Mouse (Mus musculus): ENCODE data around the gene Taco1. TPM values are rescaled to one million over a fixed set of nuclear protein-coding genes. Genes with fewer than 3 reads are reported as not detected.
"Not testable (repeated sequence)": the region's sequence is repeated elsewhere in the genome, so short reads cannot be mapped to it uniquely, and the experiment has no call there.

Gene Taco1
- polyA plus RNA-seq, 1 experiment from 2014 or later: 12.7 TPM

DNA sequence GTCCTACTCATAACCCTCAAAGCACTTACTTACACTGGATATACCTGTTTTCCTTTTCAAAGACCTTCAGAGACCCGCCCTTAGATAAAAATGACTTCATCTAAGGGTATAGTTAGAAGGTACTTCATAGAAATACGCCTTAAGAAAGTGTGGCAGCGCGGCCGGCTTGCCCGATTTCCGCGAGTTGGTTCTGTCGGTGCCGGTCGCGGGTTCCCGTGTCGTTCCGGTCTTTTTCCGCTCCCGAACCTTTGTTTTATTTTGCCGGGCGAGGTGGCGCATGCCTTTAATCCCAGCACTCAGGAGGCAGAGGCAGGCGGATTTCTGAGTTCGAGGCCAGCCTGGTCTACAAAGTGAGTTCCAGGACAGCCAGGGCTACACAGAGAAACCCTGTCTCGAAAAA lies 755 bp downstream of the Taco1 start:
- DNase-seq (ENCODE audit: low spot score): peak; percentile 85
- peaks cover 11% of the 10 kb centered on the region; the same call in 1 of the 2 replicates for H3K4me1 ChIP-seq
- not testable (repeated sequence) for H3K27me3 ChIP-seq (replicated peaks; ENCODE audit: low read depth, poor library complexity, severe bottlenecking); H3K9me3 ChIP-seq
- H3K27ac ChIP-seq (replicated peaks): peak overlapping the region; percentile 85
- WGBS: 16% methylated on average over 23 of the region's 23 CpGs
- H3K4me3 ChIP-seq: peak overlapping the region; percentile 94
- H3K36me3 ChIP-seq (replicated peaks): peaks cover 22% of the 10 kb centered on the region

DNA sequence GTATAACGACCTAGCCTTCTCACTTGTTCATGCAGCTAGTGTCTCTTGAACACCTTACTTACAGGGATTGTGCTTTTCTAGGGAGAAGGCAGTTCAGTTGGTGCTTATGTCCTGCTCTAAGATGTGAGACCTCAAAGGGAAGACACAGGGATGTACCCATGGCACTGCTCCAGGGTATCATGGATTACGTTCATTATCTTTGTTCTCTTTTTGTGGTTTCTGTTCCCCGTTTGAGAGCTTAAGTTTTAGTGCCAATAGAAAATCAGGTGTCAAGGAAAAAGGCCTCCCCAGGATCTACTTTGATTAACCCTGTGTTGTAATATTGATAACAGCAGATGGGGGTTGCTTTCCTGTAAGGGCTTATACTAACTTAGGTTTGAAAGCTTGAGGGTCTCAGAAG lies 7.9 kb downstream of the Taco1 start:
- Histone ChIP-seq H3K4me3 (no peak overlapping the region), H3K9me3 (no peaks in the 10 kb centered on the region), H3K27me3 (replicated peaks; ENCODE audit: low read depth, poor library complexity, severe bottlenecking) (no peaks in the 10 kb centered on the region), H3K27ac (replicated peaks) (no peak overlapping the region), H3K36me3 (replicated peaks) (peaks cover 52% of the 10 kb centered on the region), H3K4me1 (no peaks in the 10 kb centered on the region)
- no peak for DNase-seq (ENCODE audit: low spot score)
- WGBS: 88% methylated on average over 3 of the region's 3 CpGs

DNA sequence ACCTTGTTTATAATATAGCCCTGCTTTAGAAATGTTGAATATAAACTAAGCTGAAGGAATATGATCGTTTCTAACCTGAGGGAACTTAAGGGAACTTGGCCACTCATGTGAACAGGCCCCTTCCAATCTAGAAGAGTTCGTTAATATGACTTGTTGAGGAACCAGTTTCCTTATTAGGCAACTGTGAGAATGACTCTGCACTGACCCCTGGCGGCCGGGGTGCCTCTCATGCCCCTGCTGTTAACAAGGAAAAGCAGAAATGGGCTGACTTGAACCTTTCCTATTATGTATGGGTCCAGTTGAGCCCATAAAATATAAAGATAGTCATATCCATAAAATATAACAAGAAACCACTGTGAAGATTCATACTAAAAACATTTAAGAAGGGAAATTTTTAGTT lies 10.5 kb downstream of the Taco1 start:
- H3K4me1 ChIP-seq: no peaks in the 10 kb centered on the region
- no peak overlapping the region for H3K4me3 ChIP-seq
- H3K9me3 ChIP-seq: no peaks in the 10 kb centered on the region
- peaks cover 33% of the 10 kb centered on the region for H3K36me3 ChIP-seq (replicated peaks)
- H3K27ac ChIP-seq (replicated peaks): no peak overlapping the region
- peak; percentile 86 for DNase-seq (ENCODE audit: low spot score)
- WGBS: 6% methylated on average over 4 of the region's 4 CpGs
- H3K27me3 ChIP-seq (replicated peaks; ENCODE audit: low read depth, poor library complexity, severe bottlenecking): no peaks in the 10 kb centered on the region

DNA sequence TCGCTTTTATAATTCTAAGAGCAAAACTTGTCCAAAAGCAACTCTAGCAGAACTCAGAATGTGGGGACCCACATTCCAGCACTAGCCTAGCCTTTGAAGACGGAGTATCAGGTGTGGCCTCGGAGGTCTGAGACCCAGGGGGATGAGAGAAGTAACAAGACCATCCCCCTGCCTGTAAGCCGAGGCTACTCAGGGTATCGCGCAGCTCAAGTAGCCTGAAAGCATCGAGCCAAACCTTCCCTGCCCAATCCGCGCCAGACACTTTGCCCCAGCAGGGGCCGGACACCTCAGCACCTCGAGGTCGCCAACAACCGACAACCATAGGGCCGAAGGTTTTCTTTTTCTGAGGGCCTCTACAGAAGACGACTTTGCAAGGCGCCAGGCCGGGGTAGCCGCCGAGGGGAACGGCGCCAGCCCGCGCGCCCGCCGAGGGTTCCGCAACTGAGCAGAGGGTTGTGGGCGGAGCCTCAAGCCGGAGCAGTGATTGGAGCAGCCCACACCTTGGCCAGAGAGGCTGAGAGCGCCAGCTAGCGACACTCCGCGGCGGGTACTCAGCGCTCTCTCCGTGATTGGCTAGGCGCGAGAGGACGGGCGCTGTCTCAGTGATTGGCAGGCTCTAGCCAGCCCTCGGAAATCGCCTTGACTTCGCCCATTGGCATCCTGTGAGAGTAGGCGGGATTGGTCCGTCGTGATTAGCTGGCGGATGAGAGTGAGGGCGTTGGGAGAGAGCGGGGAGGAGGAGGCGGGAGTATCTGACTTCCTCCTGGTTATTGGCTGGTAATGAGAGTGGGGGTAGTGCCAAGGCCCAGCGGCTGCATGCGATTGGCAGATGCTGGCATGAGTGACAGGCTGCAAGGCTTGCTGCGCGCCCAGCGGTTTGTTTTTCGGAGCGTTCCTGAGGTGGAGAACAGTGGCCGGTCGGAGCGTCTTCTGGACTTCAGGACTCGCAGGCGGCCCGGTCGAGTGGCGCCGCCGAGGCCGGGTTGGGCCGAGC lies 18.1 kb downstream of the Taco1 start, which contains the start of gene Map3k3:
Gene Map3k3 (plus strand): TSS at position 906 of the 994 bp plus-strand sequence.
- H3K9me3 ChIP-seq: no peaks in the 10 kb centered on the region
- H3K36me3 ChIP-seq (replicated peaks): no peaks in the 10 kb centered on the region
- DNase-seq (ENCODE audit: low spot score): peak; percentile 99
- peak within 1 kb of the TSS; percentile 87 for H3K4me3 ChIP-seq
- WGBS: under 1% methylated on average over 69 of the region's 69 CpGs
- H3K4me1 ChIP-seq: peaks cover 26% of the 10 kb centered on the region
- H3K27me3 ChIP-seq (replicated peaks; ENCODE audit: low read depth, poor library complexity, severe bottlenecking): no peaks in the 10 kb centered on the region
- H3K27ac ChIP-seq (replicated peaks): peak within 1 kb of the TSS; percentile 94

DNA sequence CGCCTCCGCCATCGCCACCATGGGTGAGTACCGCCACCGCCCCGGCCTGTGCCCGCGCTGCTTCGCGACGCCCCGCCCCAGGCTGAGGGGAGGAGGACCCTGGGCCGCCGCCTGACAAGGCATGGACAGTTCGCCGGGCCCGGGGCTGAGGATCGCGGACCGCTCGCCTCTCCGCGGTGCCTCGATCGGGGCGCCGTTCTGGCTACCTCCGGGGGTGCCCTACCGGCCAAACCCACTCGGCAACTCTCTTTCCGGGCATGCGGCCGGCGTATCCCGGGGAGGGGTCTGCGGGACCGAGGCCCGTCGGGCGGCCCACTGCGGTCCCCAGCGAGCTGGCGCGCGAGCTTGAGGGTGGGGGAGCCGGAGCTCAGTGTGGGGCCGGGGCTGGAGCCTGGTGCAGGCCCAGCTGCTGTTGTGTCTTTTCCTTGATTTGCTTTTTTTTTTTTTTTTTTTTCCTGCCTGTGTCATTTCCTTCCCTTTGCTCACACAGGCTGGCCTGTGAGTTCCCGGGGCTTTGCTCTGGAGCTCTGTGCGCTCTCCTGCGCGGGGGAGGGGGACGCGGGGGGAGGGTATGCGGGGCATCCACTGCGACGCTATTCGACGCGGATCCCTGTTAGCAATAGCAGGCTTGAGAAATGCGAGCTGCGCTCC lies 19.2 kb downstream of the Taco1 start:
- Histone ChIP-seq H3K36me3 (replicated peaks) (no peaks in the 10 kb centered on the region), H3K27me3 (replicated peaks; ENCODE audit: low read depth, poor library complexity, severe bottlenecking) (no peaks in the 10 kb centered on the region), H3K27ac (replicated peaks) (peak overlapping the region; percentile 94), H3K4me1 (peaks cover 26% of the 10 kb centered on the region), H3K9me3 (no peaks in the 10 kb centered on the region), H3K4me3 (peak overlapping the region; percentile 87)
- peak; percentile 86 for DNase-seq (ENCODE audit: low spot score)
- WGBS: under 1% methylated on average over 61 of the region's 61 CpGs

DNA sequence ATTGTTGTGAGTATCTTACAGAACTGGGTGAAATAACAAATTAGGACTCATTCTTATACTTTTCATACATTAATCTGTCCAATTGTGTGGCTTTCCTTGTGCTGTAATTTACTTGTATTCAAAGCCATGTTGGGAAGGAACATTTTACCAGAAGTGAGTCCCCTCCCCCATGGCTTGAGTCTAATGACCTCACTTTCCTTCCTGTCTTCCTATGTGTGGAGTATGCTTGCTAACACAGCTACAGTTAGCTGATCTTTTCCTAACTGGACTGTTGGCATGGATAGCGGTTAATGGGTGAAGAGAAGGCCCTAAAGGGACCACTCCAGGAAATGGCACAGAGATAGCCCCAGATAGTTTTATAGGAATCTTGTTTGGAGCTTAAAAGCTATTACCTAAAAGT lies 32.4 kb downstream of the Taco1 start:
- WGBS: 92% methylated on average over 1 of the region's 1 CpGs
- H3K27me3 ChIP-seq (replicated peaks; ENCODE audit: low read depth, poor library complexity, severe bottlenecking): no peaks in the 10 kb centered on the region
- H3K9me3 ChIP-seq: no peaks in the 10 kb centered on the region
- DNase-seq (ENCODE audit: low spot score): no peak
- H3K36me3 ChIP-seq (replicated peaks): peaks cover 37% of the 10 kb centered on the region
- H3K27ac ChIP-seq (replicated peaks): no peak overlapping the region; the same call in 1 of the 2 replicates
- no peak overlapping the region for H3K4me3 ChIP-seq
- no peaks in the 10 kb centered on the region for H3K4me1 ChIP-seq

DNA sequence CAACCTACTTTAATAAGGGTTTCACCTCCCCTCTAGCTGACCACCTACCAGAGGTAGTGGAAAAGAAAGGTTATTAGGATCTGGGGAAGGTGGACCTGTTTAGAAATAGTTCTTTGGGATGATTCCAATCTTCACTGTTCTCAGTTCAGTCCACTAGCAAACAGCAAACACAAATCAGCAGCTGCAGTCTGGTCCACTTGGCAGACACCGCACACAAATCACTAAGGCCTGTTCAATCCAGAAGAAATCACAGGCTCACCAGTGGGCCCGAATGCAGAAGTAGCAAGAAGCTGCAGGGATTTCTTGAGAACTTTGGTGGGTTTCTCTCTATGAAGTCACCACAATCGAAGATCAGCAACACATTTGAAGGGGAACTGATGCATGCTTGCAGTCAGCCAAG lies 37.0 kb downstream of the Taco1 start:
- WGBS: 92% methylated on average over 3 of the region's 3 CpGs
- no peaks in the 10 kb centered on the region for H3K27me3 ChIP-seq (replicated peaks; ENCODE audit: low read depth, poor library complexity, severe bottlenecking)
- no peak overlapping the region for H3K4me3 ChIP-seq
- H3K4me1 ChIP-seq: no peaks in the 10 kb centered on the region
- H3K27ac ChIP-seq (replicated peaks): no peak overlapping the region
- peaks cover 31% of the 10 kb centered on the region for H3K36me3 ChIP-seq (replicated peaks)
- H3K9me3 ChIP-seq: no peaks in the 10 kb centered on the region
- no peak for DNase-seq (ENCODE audit: low spot score)

DNA sequence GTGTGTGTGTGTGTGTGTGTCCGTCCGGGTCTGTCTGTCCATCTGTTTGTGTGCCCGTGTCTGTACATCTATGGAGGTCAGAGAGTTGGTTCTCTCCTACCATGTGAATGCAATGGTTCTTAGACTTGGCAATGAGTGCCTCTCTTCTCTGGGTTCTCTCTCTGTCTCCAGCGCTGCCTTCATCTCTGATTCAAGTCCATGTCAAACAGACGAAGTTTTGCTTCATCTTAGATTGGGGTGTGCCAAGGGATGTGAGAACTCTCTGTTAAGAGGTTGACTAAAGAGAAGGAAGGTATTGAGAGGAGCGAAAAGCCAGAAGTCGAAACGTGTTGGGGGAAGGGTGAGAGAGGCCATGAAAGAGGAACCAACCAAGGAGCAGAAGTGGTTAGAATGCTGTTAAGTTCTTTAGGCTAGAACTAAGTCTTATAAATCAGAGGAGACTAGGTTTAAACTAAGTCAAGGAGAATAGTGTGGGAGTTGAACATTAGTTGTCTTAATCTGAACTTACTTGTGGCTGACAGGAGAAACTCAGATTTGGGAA lies 40.3 kb downstream of the Taco1 start:
- Histone ChIP-seq H3K4me3 (no peak overlapping the region), H3K27ac (replicated peaks) (no peak overlapping the region), H3K4me1 (no peaks in the 10 kb centered on the region), H3K27me3 (replicated peaks; ENCODE audit: low read depth, poor library complexity, severe bottlenecking) (no peaks in the 10 kb centered on the region), H3K9me3 (no peaks in the 10 kb centered on the region), H3K36me3 (replicated peaks) (peaks cover 23% of the 10 kb centered on the region)
- DNase-seq (ENCODE audit: low spot score): no peak
- WGBS: 83% methylated on average over 8 of the region's 8 CpGs

DNA sequence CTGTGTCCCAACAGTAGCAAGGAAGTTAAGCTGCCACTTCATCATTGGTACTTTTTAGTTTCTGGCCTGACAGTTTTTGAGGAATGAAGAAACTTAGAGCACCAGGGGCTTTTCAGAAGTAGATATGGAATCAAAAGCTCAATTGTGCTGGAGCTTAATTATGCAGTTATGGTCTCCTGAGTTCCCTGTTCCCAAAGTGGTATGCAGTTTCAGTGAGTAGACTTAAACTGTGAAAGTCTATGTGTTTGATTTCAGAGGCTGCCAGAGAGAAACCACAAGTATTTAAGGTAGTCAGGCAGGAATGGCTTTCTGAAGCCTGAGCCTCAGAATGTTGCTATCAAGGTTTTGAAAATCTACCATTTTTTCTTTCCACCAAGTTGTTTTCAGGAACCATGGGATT lies 45.8 kb downstream of the Taco1 start:
- H3K4me1 ChIP-seq: no peaks in the 10 kb centered on the region
- H3K27ac ChIP-seq (replicated peaks): no peak overlapping the region
- H3K4me3 ChIP-seq: no peak overlapping the region
- DNase-seq (ENCODE audit: low spot score): no peak
- H3K36me3 ChIP-seq (replicated peaks): peaks cover 58% of the 10 kb centered on the region
- H3K9me3 ChIP-seq: no peaks in the 10 kb centered on the region
- H3K27me3 ChIP-seq (replicated peaks; ENCODE audit: low read depth, poor library complexity, severe bottlenecking): no peaks in the 10 kb centered on the region

DNA sequence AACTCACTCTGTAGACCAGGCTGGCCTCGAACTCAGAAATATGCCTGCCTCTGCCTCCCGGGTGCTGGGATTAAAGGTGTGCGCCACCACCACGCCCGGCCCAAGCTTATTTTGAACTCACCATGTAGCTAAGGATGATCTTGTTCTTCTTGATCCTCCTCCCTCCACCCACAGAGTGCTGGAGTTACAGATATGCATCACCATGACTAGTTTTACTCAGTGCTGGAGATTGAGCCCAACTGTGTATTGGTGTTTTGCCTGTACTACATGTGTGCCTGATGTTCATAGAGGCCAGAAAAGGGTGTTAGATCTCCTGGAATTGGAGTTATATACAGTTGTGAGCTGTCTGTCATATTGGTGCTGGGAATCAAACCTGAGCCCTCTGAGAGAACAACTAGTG lies 56.4 kb downstream of the Taco1 start:
- no peaks in the 10 kb centered on the region for H3K4me1 ChIP-seq
- 94% methylated on average over 5 of the region's 5 CpGs for WGBS
- H3K27me3 ChIP-seq (replicated peaks; ENCODE audit: low read depth, poor library complexity, severe bottlenecking): no peaks in the 10 kb centered on the region
- no peak overlapping the region for H3K4me3 ChIP-seq
- no peaks in the 10 kb centered on the region for H3K9me3 ChIP-seq
- no peak overlapping the region for H3K27ac ChIP-seq (replicated peaks)
- DNase-seq (ENCODE audit: low spot score): no peak
- H3K36me3 ChIP-seq (replicated peaks): peaks cover 91% of the 10 kb centered on the region

DNA sequence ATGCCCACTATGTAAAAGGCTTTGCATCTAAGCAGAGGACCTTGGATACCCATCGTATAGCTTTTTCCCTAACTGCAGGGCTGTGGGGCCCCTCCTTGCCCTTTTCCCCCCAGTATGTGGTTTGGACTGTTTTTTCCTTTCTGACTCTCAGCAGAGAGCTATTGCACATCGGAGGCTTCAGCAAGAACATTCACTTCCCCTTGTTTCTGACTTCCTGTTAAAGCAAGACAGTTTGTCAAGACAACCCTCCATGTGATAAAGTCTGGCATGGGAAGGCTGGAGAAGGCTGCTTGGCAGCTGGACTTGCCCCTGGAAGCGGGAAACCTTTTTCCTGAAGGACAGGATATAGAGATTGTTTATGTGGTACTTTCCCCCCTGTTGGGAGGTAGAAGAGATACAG lies 56.9 kb downstream of the Taco1 start:
- H3K27ac ChIP-seq (replicated peaks): no peak overlapping the region
- no peak for DNase-seq (ENCODE audit: low spot score)
- H3K4me1 ChIP-seq: no peaks in the 10 kb centered on the region
- 90% methylated on average over 3 of the region's 3 CpGs for WGBS
- H3K27me3 ChIP-seq (replicated peaks; ENCODE audit: low read depth, poor library complexity, severe bottlenecking): no peaks in the 10 kb centered on the region
- no peaks in the 10 kb centered on the region for H3K9me3 ChIP-seq
- no peak overlapping the region for H3K4me3 ChIP-seq
- H3K36me3 ChIP-seq (replicated peaks): peaks cover 86% of the 10 kb centered on the region
